Mouse (Mus musculus) megakaryocyte, embryonic 14.5 days (primary cell): ENCODE measurements around the gene Patj.

ENCODE experiments used
- FLI1 ChIP-seq: IDR thresholded peaks from 2 replicates; pipeline ENCODE4 v1.6.1; 2012; ENCODE audit warnings: low read length, inconsistent platforms, mixed read lengths
- GATA1 ChIP-seq: IDR thresholded peaks from 3 replicates; pipeline ENCODE4 v1.6.1; 2012; ENCODE audit warnings: mixed read lengths, low read length, inconsistent platforms, borderline replicate concordance

GRCm38 (mm10) chr4:98403492-98403891 lies 7.9 kb downstream of the Patj start:
- TF ChIP-seq FLI1 (no peak), GATA1 (no peak)
